Mouse (Mus musculus): ENCODE measurements around the gene Atpaf1.

GRCm38 (mm10) chr4:115863352-115863751 lies 78.7 kb downstream of the Atpaf1 start:
- TF ChIP-seq CTCF (IDR thresholded peaks at IDR 0.05; ENCODE audit: control insufficient read depth, insufficient read depth, insufficient read length) (no peak), USF1 (IDR thresholded peaks at IDR 0.05; ENCODE audit: low read depth) (no peak), MAX (IDR thresholded peaks at IDR 0.05) (no peak), MYOD1 (IDR thresholded peaks at IDR 0.05; ENCODE audit: control insufficient read depth, insufficient read length, low read depth) (no peak), MYOG (IDR thresholded peaks at IDR 0.05; ENCODE audit: control insufficient read depth, extremely low read depth, insufficient read length) (no peak), CEBPB (IDR thresholded peaks at IDR 0.05; ENCODE audit: low read depth) (no peak), FOSL1 (IDR thresholded peaks at IDR 0.05; ENCODE audit: insufficient read depth, low read length, poor library complexity, severe bottlenecking) (no peak)
